Comparison of ENCODE assay signal across 10 mouse cellular contexts in the genomic region with DNA sequence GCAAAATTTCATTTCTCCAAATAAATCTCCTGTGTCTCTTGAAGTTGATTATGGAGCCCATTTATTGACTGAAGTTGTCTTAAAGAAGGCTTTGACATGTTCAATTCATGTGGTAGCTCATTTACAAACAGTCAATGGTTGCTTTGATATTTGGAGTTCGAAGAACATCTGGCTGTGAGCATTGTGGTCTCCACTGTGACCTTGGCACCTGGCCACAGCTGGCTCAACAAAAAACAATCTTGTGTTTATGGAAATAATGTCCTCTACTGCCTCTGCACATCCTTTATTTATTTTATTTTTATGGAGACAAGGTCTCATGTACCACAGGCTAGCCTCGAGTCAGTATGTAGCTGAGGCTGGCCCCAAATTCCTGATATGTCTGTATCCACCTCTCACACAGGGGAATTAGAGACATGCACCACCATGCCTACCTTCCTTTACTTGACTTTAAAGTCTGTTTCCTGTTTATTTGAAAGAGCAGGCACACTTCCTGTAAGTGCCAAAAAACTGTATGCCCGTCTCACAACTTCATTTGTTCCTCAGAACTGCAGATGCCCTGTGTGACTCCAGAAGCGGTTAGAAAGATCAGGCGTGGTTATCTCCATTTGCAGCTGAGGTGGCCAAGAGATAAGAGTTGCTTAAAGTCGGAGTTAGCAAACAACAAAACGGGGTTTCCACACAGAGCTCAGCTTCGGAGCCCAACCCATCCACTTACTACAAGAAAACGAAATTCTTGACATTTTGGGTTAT. TPM values are rescaled to one million over a fixed set of nuclear protein-coding genes. Genes with fewer than 3 reads are reported as not detected.
DNase-seq lines count a peak whose midpoint lies in the region; ATAC-seq and TF ChIP-seq lines count a peak whose summit lies in the region.
"Had no signal": no experiment of that assay in that cellular context is flagged by ENCODE, and none has a peak within 500 bp of the region (broad histone marks: within the 10 kb centered on the region; RNA-seq: fewer than 3 reads in every experiment).

Ctse (plus strand) TSS at position 516 of the 750 bp plus-strand sequence.

- no peak for TF ChIP-seq CTCF in kidney, adult 2 months (conservative IDR thresholded peaks at IDR 0.05; ENCODE audit: insufficient read depth, insufficient read length, low read depth, low read length)

- no peak within 1 kb of the TSS for H3K9ac ChIP-seq in heart, embryonic 13.5 days
- H3K9ac ChIP-seq in stomach, embryonic 15.5 days: no peak within 1 kb of the TSS
- H3K9ac ChIP-seq: neural tube, embryonic 13.5 days had no signal

- no peak for ATAC-seq in heart, embryonic 13.5 days (ENCODE audit: extremely low read depth, insufficient number of reproducible peaks, low FRiP score, low TSS enrichment)
- peak; percentile 97 for ATAC-seq in erythroblast, adult 5-6 weeks (replicated peaks; ENCODE audit: low FRiP score, poor library complexity, severe bottlenecking)
- peak; percentile 90 for ATAC-seq in stomach, embryonic 15.5 days (ENCODE audit: insufficient read depth, low FRiP score, low read depth)

- H3K4me2 ChIP-seq in heart, embryonic 13.5 days: peak within 1 kb of the TSS; percentile 5; the same call in 1 of the 2 replicates
- no peak within 1 kb of the TSS for H3K4me2 ChIP-seq in stomach, embryonic 15.5 days
- H3K4me2 ChIP-seq: neural tube, embryonic 13.5 days had no signal

- H3K4me3 ChIP-seq in heart, embryonic 13.5 days: peak within 1 kb of the TSS; percentile 13; the same call in 1 of the 2 replicates
- no peak within 1 kb of the TSS for H3K4me3 ChIP-seq in stomach, embryonic 15.5 days (replicated peaks)
- no peak within 1 kb of the TSS for H3K4me3 ChIP-seq in kidney, adult 2 months (ENCODE audit: insufficient read depth, low read depth, low read length)
- H3K4me3 ChIP-seq: neural tube, embryonic 13.5 days had no signal

- WGBS in heart, embryonic 13.5 days: 48% methylated on average over 9 of the region's 9 CpGs
- 53% methylated on average over 9 of the region's 9 CpGs for WGBS in stomach, embryonic 15.5 days
- 67% methylated on average over 9 of the region's 9 CpGs for WGBS in kidney, adult 2 months

- no peaks in the 10 kb centered on the region for H3K27me3 ChIP-seq in heart, embryonic 13.5 days (replicated peaks)
- no peaks in the 10 kb centered on the region for H3K27me3 ChIP-seq in stomach, embryonic 15.5 days (replicated peaks)
- H3K27me3 ChIP-seq in kidney, adult 2 months (replicated peaks; ENCODE audit: control insufficient read depth, insufficient read depth, low read length): no peaks in the 10 kb centered on the region
- H3K27me3 ChIP-seq: neural tube, embryonic 13.5 days had no signal

- H3K4me1 ChIP-seq in heart, embryonic 13.5 days: no peaks in the 10 kb centered on the region
- H3K4me1 ChIP-seq in stomach, embryonic 15.5 days: no peaks in the 10 kb centered on the region
- no peaks in the 10 kb centered on the region for H3K4me1 ChIP-seq in kidney, adult 2 months (ENCODE audit: control insufficient read depth, insufficient read depth, low read length)
- H3K4me1 ChIP-seq: neural tube, embryonic 13.5 days had no signal

- no peak within 1 kb of the TSS for H3K27ac ChIP-seq in heart, embryonic 13.5 days (replicated peaks)
- H3K27ac ChIP-seq in stomach, embryonic 15.5 days: no peak within 1 kb of the TSS
- H3K27ac ChIP-seq in kidney, adult 2 months (ENCODE audit: insufficient read depth, low read depth, low read length): no peak within 1 kb of the TSS
- H3K27ac ChIP-seq: neural tube, embryonic 13.5 days had no signal

- H3K36me3 ChIP-seq in heart, embryonic 13.5 days: no peaks in the 10 kb centered on the region
- H3K36me3 ChIP-seq in stomach, embryonic 15.5 days: no peaks in the 10 kb centered on the region
- no peaks in the 10 kb centered on the region for H3K36me3 ChIP-seq in kidney, adult 2 months (ENCODE audit: control insufficient read depth, insufficient read depth, low read length)
- H3K36me3 ChIP-seq: neural tube, embryonic 13.5 days had no signal

- no peaks in the 10 kb centered on the region for H3K9me3 ChIP-seq in heart, embryonic 13.5 days
- no peaks in the 10 kb centered on the region for H3K9me3 ChIP-seq in stomach, embryonic 15.5 days
- H3K9me3 ChIP-seq: neural tube, embryonic 13.5 days had no signal

- no peak for TF ChIP-seq POLR2A in kidney, adult 2 months (IDR thresholded peaks at IDR 0.05; ENCODE audit: low read depth, low read length)

- DNase-seq in heart, adult 18-20 months: no peak
- peak; percentile 28 for DNase-seq in lung, postnatal 36 days
- no peak for DNase-seq in right cerebral cortex, adult 18-20 months
- DNase-seq in right cerebral cortex, postnatal 10 days (ENCODE audit: low spot score in 2 of 2): no peak
- no peak for DNase-seq in kidney, adult 2 months
- DNase-seq: cerebellum, adult 11-12 months had no signal

RNA-seq across cellular contexts. Expression of gene Ctse, which starts in this region (rescaled TPM):
- polyA plus RNA-seq in heart, embryonic 13.5 days (2015; fragmentation: Nextera tagmentation; extraction: Ambion mirVana): 0.55 and 0.60 TPM in 2 replicates
- 1 to 10 TPM in 1 of 2 experiments, under 1 TPM in 1; 0.52 to 2.5 TPM for total RNA-seq in heart, adult 18-20 months (2021)
- 1,800 and 1,836 TPM in 2 replicates for total RNA-seq in erythroblast, adult 5-6 weeks (2015; ENCODE audit: low replicate concordance)
- 1,272 and 1,472 TPM in 2 replicates for total RNA-seq in erythroblast, adult 5-6 weeks (2017; ENCODE audit: low replicate concordance)
- 57.8 and 66.8 TPM in 2 replicates for polyA plus RNA-seq in stomach, embryonic 15.5 days (2015; fragmentation: Nextera tagmentation; extraction: Ambion mirVana)
- polyA plus RNA-seq in kidney, adult 2 months (2012; rRNA removed): 1.8 and 2.6 TPM in 2 replicates
- polyA plus RNA-seq: neural tube, embryonic 13.5 days had no signal

Comparison
In these comparisons a context has a peak if more than half of its experiments do, and no peak if none do; other contexts are left out.
1. RNA of gene Ctse (total RNA-seq): 1,272 to 1,836 TPM in erythroblast, adult 5-6 weeks; 0.52 to 2.5 TPM in heart, adult 18-20 months; every median in the first group is over 100 times any median in the second.
2. RNA of gene Ctse (polyA plus RNA-seq): 57.8 to 66.8 TPM in stomach, embryonic 15.5 days; 1.8 to 2.6 TPM in kidney, adult 2 months and 0.55 to 0.60 TPM in heart, embryonic 13.5 days; every median in the first group is over 10 times any median in the second.